Mouse (Mus musculus): ENCODE measurements around the gene Ufsp1. TPM values are rescaled to one million over a fixed set of nuclear protein-coding genes. Genes with fewer than 3 reads are reported as not detected.

The Ufsp1 gene
- polyA plus RNA-seq, 1 experiment from 2014 or later = 8.4 TPM

DNA sequence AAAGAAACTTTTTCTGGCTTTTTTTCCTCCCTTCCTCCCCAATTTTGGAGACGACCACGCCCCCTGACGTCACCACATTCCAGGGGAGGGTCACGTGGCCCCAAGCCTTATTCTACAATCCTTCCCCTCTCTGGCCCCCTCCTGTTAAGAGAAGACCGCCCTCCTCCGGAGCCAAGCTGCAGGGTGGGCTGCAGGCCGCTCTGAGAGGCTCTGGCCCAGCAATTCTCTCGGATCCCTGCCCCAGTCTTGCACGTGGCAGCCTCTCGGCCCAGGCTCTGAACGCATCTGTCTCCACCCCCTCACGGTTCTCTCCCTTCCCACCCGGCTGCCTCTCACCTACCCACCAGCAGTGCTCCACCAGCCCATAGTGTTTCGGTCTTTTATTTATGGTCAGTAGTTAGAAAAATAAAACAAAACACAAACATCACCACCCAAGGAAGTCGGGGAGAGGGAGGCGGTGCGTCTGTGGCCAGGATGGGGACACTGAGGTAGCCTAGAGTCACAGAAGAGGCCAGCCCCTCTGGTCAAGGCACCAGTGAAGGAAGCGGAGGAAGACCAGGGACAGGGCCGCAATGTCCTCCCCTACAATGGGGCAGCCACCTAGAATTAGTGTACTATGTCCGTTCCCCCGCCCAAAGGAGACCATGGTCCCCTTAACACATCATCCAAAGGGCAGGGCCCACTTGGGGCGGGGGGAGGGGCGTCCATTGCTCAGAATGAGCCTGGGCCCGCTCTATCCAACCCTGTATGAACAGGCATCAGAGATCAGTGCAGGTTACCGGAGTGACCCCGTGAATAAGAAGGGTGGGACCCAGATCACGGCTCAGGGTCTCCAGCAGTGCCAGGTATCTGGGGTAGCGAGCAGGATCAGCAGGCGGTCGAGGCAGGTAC lies 20.0 kb downstream of the Ufsp1 start, which contains the start of gene Trip6:
Gene Trip6 (minus strand): TSS at position 212 of the 891 bp plus-strand sequence.
- DNase-seq (peak; percentile 66), ATAC-seq (ENCODE audit: low read depth) (peak; percentile 66)
- no peaks in the 10 kb centered on the region for H3K9me3 ChIP-seq (replicated peaks)
- peak within 1 kb of the TSS; percentile 63 for H3K4me3 ChIP-seq (replicated peaks)
- H3K4me1 ChIP-seq (replicated peaks) = peaks cover 63% of the 10 kb centered on the region
- H3K27ac ChIP-seq = peak within 1 kb of the TSS; percentile 62
- H3K4me2 ChIP-seq = peak within 1 kb of the TSS; percentile 82
- peaks cover 20% of the 10 kb centered on the region for H3K36me3 ChIP-seq
- peak within 1 kb of the TSS; percentile 76 for H3K9ac ChIP-seq
- 33% methylated on average over 30 of the region's 30 CpGs for WGBS (ENCODE audit: insufficient replicate concordance)
- H3K27me3 ChIP-seq = no peaks in the 10 kb centered on the region

DNA sequence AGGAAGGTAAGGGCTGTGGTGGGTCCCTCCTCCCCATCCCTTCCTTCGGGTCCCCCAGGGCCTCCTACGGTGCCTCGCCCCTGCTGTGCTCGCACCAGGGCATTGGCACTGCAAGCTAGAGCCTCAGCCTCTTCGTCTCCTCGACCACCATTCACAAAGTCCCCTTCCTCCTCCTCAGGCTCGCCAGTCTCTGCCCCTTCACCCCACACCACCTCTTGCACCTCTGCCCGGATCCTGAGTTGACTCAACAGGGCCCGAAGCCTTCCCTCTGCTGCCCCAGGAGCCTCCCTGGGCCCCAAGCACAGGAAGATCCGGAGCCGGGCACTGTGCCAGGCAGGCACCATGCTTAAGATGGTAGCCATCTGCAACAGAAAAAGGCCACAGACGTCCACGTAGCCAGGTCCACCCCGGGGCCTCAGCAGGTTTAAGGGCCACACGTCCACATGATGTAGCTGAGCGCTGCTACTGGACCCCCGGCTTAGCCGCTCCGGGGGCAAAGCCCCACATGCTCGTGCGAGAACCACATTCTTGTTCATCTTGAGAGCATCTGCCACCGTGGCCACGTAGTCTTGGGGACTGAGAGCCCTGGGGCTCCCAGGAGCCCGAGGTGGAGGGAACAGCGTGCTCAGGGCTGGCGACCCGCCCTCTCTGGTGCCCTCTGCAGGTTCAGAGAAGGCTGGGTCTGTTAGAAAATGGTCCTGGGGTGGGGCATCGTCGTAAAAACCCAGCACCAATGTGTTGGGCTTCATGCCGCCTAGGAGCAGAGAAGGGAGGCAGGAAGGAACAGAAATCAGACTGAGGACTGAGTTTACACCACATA lies 20.9 kb downstream of the Ufsp1 start:
- WGBS (ENCODE audit: insufficient replicate concordance) = 51% methylated on average over 30 of the region's 30 CpGs
- peaks cover 11% of the 10 kb centered on the region for H3K36me3 ChIP-seq

DNA sequence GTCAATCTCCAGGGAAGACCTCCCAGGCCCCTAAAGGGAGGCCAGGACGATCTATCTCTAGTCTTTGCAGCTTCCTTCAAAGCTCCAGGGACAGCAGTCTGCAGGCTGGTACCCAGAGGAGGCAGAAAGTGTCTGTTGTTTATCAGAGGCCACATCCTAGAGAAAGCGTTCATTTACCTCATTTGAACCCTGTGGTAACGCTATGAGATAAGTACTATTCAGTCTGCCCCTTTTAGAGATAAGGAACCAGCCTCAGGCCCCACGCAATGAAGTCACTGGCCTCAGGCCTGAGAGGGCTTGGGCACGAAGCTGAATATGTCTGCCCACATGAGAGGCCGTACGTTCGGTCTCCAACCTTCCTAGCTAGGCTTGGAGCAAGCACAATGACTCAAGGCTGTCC lies 22.9 kb downstream of the Ufsp1 start:
- ATAC-seq (ENCODE audit: low read depth) (no peak), DNase-seq (no peak)
- H3K4me3 ChIP-seq (replicated peaks) = no peak overlapping the region
- H3K36me3 ChIP-seq = peaks cover 3% of the 10 kb centered on the region; the same call in 1 of the 2 replicates
- H3K4me2 ChIP-seq = no peak overlapping the region
- H3K27ac ChIP-seq = no peak overlapping the region
- H3K4me1 ChIP-seq (replicated peaks) = peaks cover 58% of the 10 kb centered on the region
- H3K9me3 ChIP-seq (replicated peaks) = no peaks in the 10 kb centered on the region
- no peak overlapping the region for H3K9ac ChIP-seq
- WGBS (ENCODE audit: insufficient replicate concordance) = 34% methylated on average over 8 of the region's 8 CpGs
- H3K27me3 ChIP-seq = no peaks in the 10 kb centered on the region

More for the DNA sequence above, 20.9 kb downstream of the Ufsp1 start:
- peaks cover 63% of the 10 kb centered on the region for H3K4me1 ChIP-seq (replicated peaks)
- DNase-seq (no peak), ATAC-seq (ENCODE audit: low read depth) (peak; percentile 27; the same call in 1 of the 2 replicates)
- no peak overlapping the region for H3K27ac ChIP-seq
- no peak overlapping the region for H3K4me3 ChIP-seq (replicated peaks)
- no peaks in the 10 kb centered on the region for H3K9me3 ChIP-seq (replicated peaks)
- no peaks in the 10 kb centered on the region for H3K27me3 ChIP-seq
- H3K4me2 ChIP-seq = no peak overlapping the region
- peak overlapping the region; percentile 76; the same call in 1 of the 2 replicates for H3K9ac ChIP-seq

DNA sequence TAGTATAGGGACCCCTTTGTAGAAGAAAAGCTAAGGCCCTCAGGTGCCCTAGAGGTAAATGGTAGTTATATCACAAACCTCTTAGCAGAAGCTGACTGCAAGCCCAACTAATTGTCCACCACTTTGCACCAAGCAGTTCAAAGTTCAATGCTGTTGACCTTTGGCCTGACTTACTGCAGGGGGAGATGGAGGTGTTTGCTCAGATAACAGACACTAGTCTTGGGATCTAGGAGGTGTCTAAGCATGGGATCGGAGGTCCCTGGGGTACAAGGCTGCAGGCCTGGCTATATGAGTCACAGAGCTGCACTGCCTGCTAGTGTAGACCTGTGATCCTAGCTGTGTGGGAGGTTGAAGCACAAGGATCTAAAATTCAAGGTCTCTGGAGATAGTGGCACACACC lies 24.1 kb downstream of the Ufsp1 start:
- Histone ChIP-seq H3K27ac (no peak overlapping the region), H3K4me1 (replicated peaks) (peaks cover 46% of the 10 kb centered on the region), H3K36me3 (peaks cover 4% of the 10 kb centered on the region; the same call in 1 of the 2 replicates), H3K4me3 (replicated peaks) (no peak overlapping the region), H3K27me3 (no peaks in the 10 kb centered on the region), H3K9ac (no peak overlapping the region), H3K4me2 (no peak overlapping the region), H3K9me3 (replicated peaks) (no peaks in the 10 kb centered on the region)
- DNase-seq (no peak), ATAC-seq (ENCODE audit: low read depth) (no peak)
- WGBS (ENCODE audit: insufficient replicate concordance) = 71% methylated on average over 1 of the region's 1 CpGs

DNA sequence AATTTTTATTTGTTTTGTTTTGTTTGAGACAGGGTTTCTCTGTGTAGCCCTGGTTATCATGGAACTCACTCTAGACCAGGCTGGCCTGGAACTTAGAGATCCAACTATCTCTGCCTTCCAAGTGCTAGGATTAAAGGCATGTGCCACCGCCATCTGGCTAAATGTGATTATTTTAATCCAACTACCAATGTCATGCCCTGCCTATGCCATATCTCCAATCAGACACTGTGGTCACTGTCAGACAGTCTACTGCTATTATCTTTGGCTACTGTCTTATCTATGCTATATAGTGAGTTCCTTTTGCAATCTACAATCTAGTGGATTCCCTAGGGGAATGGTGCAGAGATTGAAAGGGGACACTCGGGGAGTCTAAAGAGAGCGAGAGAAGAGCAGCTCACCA lies 26.6 kb downstream of the Ufsp1 start:
- Histone ChIP-seq H3K4me3 (replicated peaks) (no peak overlapping the region), H3K4me1 (replicated peaks) (peaks cover 24% of the 10 kb centered on the region), H3K9ac (no peak overlapping the region), H3K27me3 (no peaks in the 10 kb centered on the region), H3K36me3 (peaks cover 4% of the 10 kb centered on the region; the same call in 1 of the 2 replicates), H3K4me2 (no peak overlapping the region), H3K27ac (no peak overlapping the region), H3K9me3 (replicated peaks) (no peaks in the 10 kb centered on the region)
- 74% methylated on average over 3 of the region's 3 CpGs for WGBS (ENCODE audit: insufficient replicate concordance)
- DNase-seq (no peak), ATAC-seq (ENCODE audit: low read depth) (peak; percentile 75)

DNA sequence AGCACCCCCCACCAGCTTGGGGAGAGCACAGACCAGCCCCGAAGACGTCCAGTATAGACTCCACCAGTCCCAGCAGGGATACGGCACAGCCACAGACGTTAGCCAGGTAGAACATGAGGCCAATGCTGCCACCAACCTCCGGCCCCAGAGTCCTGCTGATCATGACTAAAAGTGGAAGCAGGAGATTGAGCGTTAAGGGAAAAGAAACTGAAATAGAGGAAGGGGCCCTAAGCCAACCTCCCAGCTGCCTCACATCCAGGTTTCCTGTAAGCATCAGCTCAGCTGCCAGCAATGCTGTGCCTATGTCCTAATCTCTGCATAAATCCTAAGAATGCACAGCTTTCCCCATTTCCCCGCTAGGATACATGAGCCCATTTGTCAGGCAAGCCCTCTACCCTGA lies 36.5 kb downstream of the Ufsp1 start:
- H3K4me1 ChIP-seq (replicated peaks) = peaks cover 26% of the 10 kb centered on the region
- 56% methylated on average over 7 of the region's 7 CpGs for WGBS (ENCODE audit: insufficient replicate concordance)
- no peak overlapping the region for H3K4me2 ChIP-seq
- H3K27me3 ChIP-seq = no peaks in the 10 kb centered on the region
- DNase-seq (no peak), ATAC-seq (ENCODE audit: low read depth) (no peak)
- no peak overlapping the region for H3K4me3 ChIP-seq (replicated peaks)
- no peaks in the 10 kb centered on the region for H3K36me3 ChIP-seq
- H3K9ac ChIP-seq = no peak overlapping the region
- H3K27ac ChIP-seq = no peak overlapping the region
- H3K9me3 ChIP-seq (replicated peaks) = no peaks in the 10 kb centered on the region

DNA sequence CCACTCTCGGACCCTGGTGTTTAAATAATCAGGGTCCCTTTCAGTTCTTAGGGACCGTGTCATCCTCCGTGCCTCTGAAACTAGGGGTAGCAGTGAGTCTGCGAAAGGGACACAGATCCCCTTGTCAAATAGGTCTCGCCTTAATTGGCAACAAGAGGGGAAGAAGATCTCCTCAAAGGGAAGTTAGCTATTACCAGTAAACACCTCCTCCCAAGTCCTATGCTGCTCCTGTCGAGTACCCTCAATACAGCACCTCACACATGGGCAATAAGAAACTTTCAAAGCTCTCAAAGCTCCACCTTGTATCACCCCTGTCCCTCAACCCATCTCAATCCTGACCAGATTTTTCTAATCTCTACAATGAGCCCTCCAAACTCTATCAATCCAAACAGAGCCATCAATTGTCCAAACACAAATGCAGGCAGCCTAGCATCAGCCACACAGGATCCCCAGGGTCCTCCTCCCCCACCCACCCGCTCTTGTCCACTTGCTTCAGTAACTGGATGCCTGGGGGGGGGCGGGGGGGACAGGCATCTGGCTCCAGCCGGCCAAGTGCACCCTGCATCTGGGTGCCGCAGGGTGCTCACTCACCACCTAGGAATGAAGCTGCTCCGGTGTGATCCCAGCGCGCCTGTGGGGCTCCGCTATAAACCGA lies 38.6 kb downstream of the Ufsp1 start:
- WGBS (ENCODE audit: insufficient replicate concordance) = 10% methylated on average over 15 of the region's 15 CpGs
- Histone ChIP-seq H3K27me3 (no peaks in the 10 kb centered on the region), H3K27ac (0 out of 2 replicates have a peak overlapping the region, but pooled peaks have one; percentile 23), H3K9me3 (replicated peaks) (no peaks in the 10 kb centered on the region), H3K4me1 (replicated peaks) (peaks cover 45% of the 10 kb centered on the region), H3K4me3 (replicated peaks) (peak overlapping the region; percentile 68), H3K4me2 (peak overlapping the region; percentile 91), H3K9ac (peak overlapping the region; percentile 70), H3K36me3 (no peaks in the 10 kb centered on the region)
- no peak for DNase-seq
- 0 out of 2 replicates have a peak, but pooled peaks have one; percentile 2 for ATAC-seq (ENCODE audit: low read depth)

DNA sequence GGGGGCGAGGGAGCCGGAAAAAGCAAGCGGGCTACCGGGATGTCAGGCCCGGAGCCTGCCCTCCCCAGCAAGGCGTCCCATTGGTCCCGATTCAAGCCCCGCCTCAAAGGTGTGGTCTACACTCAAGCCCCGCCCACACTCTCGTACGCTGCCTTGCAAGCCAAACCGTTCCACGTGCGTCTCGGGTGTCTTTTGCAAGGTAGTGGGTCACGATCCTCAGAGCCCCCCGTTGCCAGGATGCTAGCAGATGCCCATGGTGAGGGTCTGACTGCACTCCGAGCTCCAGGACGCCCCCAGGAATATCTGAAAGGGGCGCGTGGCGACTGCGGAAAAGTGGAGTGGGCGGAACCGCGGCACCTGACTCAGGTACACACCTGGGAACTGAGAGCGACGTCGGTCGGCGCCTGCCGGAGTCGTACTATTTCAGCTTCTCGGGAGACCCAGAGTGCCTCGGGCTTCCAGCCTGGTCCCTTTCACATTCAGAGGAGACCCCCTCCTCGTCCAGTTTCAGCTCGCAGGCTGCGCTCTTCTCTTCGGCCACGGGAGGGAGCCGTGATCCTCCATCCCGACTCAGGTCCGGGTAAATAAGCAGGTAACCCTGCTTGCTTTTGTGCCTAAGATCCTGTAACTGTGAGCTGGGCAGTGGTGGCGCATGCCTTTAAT lies 39.2 kb downstream of the Ufsp1 start, which contains the start of gene Slc12a9:
Gene Slc12a9 (minus strand): TSS at position 86 of the 663 bp plus-strand sequence.
- Histone ChIP-seq H3K4me1 (replicated peaks) (peaks cover 47% of the 10 kb centered on the region), H3K9ac (peak within 1 kb of the TSS; percentile 70), H3K36me3 (no peaks in the 10 kb centered on the region), H3K9me3 (replicated peaks) (no peaks in the 10 kb centered on the region), H3K4me2 (peak within 1 kb of the TSS; percentile 91), H3K27me3 (no peaks in the 10 kb centered on the region), H3K27ac (0 out of 2 replicates have a peak within 1 kb of the TSS, but pooled peaks have one; percentile 23), H3K4me3 (replicated peaks) (peak within 1 kb of the TSS; percentile 68)
- ATAC-seq (ENCODE audit: low read depth) (peak; percentile 82), DNase-seq (peak; percentile 90)
- under 1% methylated on average over 44 of the region's 44 CpGs for WGBS (ENCODE audit: insufficient replicate concordance)

DNA sequence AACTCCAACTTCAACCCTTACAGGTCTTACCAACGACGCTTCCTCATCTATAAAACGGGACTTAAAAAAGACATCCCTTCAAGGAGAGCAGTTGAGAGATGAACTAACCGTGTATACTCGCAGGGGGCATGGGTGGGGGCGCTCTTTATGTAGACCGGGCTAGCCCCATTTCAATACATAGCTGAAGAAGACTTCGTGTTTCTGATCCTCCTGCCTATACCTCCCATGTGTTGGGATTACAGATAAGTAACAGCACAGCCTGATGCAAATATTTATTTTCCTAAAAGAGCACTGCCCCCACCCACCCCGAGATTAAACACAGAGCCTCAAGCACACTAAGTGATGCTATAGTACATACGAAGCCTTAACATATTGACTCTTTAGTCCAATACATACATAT lies 39.9 kb downstream of the Ufsp1 start:
- ATAC-seq (ENCODE audit: low read depth) (no peak), DNase-seq (no peak)
- 35% methylated on average over 10 of the region's 10 CpGs for WGBS (ENCODE audit: insufficient replicate concordance)
- Histone ChIP-seq H3K9me3 (replicated peaks) (no peaks in the 10 kb centered on the region), H3K4me2 (peak overlapping the region; percentile 91), H3K36me3 (no peaks in the 10 kb centered on the region), H3K4me1 (replicated peaks) (peaks cover 54% of the 10 kb centered on the region), H3K27ac (no peak overlapping the region), H3K27me3 (peaks cover 4% of the 10 kb centered on the region; the same call in 1 of the 2 replicates), H3K4me3 (replicated peaks) (peak overlapping the region; percentile 68), H3K9ac (no peak overlapping the region)

DNA sequence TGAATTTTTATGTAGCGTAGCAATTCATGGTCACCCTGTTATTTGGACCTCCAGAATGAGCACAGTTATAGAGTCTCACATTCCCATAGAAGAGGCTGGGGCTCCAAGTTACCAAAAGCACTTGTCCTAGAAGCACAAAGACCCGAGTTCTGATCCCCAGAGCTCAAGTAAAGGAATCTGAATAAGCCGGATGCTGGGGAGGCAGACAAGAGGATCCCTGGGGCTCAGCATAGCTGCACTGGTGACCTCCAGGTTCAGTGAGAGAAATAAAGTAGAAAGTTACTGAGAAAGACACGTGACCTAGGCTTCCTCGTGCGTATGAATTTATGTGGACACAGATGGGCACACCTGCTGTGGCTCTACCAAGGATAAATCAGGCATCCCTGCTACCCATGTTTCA lies 40.6 kb downstream of the Ufsp1 start:
- peaks cover 61% of the 10 kb centered on the region for H3K4me1 ChIP-seq (replicated peaks)
- 70% methylated on average over 6 of the region's 6 CpGs for WGBS (ENCODE audit: insufficient replicate concordance)
- DNase-seq = no peak

More for the DNA sequence above, 40.6 kb downstream of the Ufsp1 start:
- Histone ChIP-seq H3K9me3 (replicated peaks) (no peaks in the 10 kb centered on the region), H3K4me3 (replicated peaks) (no peak overlapping the region), H3K27ac (no peak overlapping the region), H3K9ac (no peak overlapping the region), H3K36me3 (no peaks in the 10 kb centered on the region), H3K27me3 (peaks cover 8% of the 10 kb centered on the region; the same call in 1 of the 2 replicates), H3K4me2 (no peak overlapping the region)
- ATAC-seq (ENCODE audit: low read depth) = no peak

All from liver, embryonic 13.5 days (tissue).